Mouse (Mus musculus): Measurements from ENCODE around the gene 2010111I01Rik. TPM values are rescaled to one million over a fixed set of nuclear protein-coding genes. Genes with fewer than 3 reads are reported as not detected.

2010111I01Rik gene
- total RNA-seq, 2 experiments from 2014 or later = 154 to 174 TPM

DNA sequence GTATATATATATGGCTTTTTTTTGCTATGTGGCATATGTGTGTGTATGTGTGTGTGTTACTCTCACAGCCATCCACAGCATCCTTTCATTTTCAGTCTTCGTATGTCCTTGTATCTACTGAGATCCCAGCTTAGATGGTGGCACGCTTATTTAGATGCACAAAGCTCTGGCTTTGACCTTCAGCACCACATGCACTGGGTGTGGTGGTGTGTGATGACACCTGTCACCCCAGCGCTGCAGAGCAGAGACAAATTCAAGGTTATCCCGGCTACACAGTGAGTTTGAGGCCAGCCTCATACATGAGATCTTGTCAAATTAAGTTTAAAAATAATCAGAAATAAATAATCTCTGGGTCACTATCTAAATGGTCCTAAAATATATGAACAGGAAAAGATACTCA lies 391.4 kb downstream of the 2010111I01Rik start:
- DNase-seq = no peak

DNA sequence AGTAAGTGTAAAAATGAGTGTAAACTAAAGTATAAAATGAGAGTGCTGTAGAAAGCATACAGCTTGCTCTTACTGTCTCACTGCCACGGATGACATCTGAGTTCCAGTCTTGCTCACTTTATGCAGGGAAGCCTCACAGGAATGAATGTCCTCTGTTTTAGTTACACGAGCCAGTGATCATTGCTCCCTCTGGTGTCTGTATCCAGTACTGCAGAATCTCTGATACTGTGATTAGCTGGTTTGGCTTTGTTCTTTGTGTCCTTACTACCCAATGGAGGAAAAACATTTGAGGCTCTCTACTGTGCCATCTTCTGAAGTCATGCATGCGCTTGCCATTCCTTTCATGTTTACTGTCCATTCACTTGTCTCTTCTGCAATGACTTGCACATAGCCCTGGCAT lies 391.9 kb downstream of the 2010111I01Rik start:
- DNase-seq = peak; percentile 77

DNA sequence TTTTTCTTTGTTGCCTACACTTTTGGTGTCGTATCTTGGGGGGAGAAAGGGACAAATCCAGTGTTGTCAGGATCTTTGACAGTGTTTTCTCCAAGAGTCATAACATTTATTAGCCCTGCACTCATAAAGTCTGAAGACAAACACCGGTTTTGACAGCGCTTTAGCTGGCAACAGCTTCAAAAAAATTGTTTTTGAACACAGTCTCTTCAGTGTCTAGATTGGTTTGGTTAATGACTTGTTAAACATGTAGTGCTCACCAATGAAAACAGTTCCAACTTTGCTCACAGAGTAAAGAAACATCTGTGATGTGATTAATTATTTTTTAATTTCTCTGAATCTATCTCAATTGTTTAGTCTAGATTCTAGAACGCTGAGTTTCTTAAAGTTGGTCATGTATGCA lies 394.7 kb downstream of the 2010111I01Rik start:
- DNase-seq = no peak

DNA sequence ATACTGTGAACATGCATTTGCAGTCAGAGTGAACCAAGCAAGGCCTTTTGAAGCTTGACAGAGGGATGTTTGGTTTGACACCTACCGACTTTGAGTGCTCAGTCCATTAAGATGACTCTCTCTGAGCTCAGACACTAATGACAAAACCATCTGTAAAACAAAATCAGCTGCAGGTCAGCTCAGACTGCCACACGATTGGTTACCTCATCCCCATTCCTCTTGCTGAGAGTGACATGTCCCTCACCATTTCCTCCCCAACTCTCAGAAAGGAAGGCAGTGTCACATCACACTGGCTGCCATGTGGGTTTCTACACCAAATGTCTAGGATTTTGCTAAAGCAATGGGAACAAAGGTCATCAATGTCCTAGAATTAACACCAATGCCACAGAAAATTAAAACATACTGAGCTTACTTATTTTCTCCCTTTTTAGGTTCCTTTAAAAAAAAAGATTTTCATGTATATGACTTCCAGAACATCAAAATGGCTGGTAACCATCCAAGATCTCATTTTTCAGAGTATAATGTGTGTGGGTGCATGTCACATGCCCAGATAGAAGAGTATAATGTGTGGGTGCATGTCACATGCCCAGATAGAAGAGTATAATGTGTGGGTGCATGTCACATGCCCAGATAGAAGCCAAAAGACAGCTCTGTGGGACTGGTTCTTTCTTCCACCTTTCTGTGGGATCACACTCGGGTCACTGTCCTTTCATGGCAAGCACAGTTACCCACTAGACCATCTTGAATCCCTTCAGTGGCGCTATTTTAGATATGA lies 395.6 kb downstream of the 2010111I01Rik start:
- DNase-seq = no peak

DNA sequence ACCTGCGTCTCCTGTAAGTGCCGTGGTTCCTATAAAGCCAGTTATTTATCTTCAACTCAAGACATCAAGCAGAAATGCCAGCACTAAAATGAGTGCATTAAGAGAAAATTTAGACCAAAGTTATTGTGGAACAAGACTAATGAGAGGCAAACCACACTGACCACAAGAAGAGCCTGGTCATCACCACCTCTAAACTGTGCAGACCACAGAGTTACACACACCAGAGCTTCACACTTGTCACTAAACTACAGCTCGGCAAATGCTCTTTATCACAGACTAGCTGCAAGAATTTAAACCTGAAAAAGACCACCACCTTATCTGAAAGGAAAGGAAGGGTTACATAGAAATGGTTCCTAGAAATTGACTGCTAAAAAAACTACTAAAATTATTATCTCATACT lies 397.1 kb downstream of the 2010111I01Rik start:
- no peak for DNase-seq

DNA sequence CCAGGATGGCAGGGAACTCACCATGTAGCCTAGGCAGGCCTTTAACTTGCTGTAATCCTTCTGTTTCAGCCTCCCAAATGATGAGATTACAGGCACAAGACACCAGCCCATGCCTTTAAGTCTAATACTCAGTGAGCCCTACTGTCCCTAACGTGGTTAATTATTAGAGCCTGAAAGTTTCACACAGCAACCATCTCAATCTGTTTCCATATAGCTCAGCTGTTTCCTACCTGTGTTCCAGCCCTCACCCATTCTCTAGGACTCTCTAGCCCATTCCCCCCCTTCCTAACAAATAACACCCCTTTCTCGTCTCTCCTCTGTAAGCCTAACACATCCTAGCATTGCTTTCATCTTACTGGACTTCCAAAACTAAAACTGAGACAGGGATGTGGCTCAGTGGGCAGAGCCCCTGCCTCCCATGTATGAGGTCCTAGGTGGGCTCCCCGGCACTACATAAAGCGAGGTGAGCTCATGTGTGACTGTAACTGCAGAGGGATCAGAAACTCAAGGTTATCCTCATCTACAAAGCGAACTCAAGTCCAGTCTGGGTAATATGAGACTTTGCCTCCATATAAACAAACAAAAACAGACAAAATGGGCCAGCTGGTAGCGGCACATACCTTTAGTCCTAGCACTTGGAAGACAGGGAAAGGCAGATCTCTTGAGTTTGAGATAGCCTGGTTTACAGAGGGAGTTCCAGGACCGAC lies 408.9 kb downstream of the 2010111I01Rik start:
- DNase-seq = no peak

Small RNA genes within 50 kb of the gene (microRNA-seq; reads per million reads assigned to microRNA genes)
- gene Mir23b (55,738 to 58,163 reads per million in 2 experiments), gene Mir24-1 (0 reads per million in 2 experiments), gene Mir27b (3,992 to 8,406 reads per million in 2 experiments), gene Mir3074-1 (0 reads per million in 2 experiments)

Other genes starting within 250 kb of the 2010111I01Rik start
- gene Platr25, start 204.2 kb upstream of the 2010111I01Rik start, total RNA-seq (2021) = 1 to 10 TPM; 5.5 to 6.4 TPM
- gene Gm5141, start 179.1 kb upstream of the 2010111I01Rik start, total RNA-seq (2021) = 1 to 10 TPM; 1.9 to 2.5 TPM
- gene Fbp2, start 106.5 kb upstream of the 2010111I01Rik start, total RNA-seq (2021) = 10 to 100 TPM; 20.1 to 23.8 TPM
- gene Fbp1, start 76.6 kb upstream of the 2010111I01Rik start, total RNA-seq (2021) = under 1 TPM in 1 of 2 experiments, not detected in 1; 0.64 TPM

Data from heart, postnatal 4 days (tissue).